Mouse (Mus musculus): ENCODE measurements around the gene Actr5.

The Actr5 gene

GRCm38 (mm10) chr2:158666071-158666800, 41.5 kb downstream of the Actr5 start:
- no peak for DNase-seq (ENCODE audit: low spot score in 2 of 2)

GRCm38 (mm10) chr2:158667022-158667670, 42.5 kb downstream of the Actr5 start:
- DNase-seq (ENCODE audit: low spot score in 2 of 2) = peak; percentile 74 to 77

GRCm38 (mm10) chr2:158667671-158668432, 43.2 kb downstream of the Actr5 start:
- peak; percentile 57 to 67 for DNase-seq (ENCODE audit: low spot score in 2 of 2)

- peak; percentile 44 to 49 for DNase-seq (ENCODE audit: low spot score in 2 of 2)
Measured at GRCm38 (mm10) chr2:158668433-158669010, 43.8 kb downstream of the Actr5 start.

- DNase-seq (ENCODE audit: low spot score in 2 of 2) = no peak
Measured at GRCm38 (mm10) chr2:158669199-158670195, 44.8 kb downstream of the Actr5 start.

GRCm38 (mm10) chr2:158670571-158670970, 45.9 kb downstream of the Actr5 start:
- no peak for DNase-seq (ENCODE audit: low spot score in 2 of 2)

GRCm38 (mm10) chr2:158672829-158673228, 48.1 kb downstream of the Actr5 start:
- DNase-seq (ENCODE audit: low spot score in 2 of 2) = no peak

GRCm38 (mm10) chr2:158673493-158673892, 48.8 kb downstream of the Actr5 start:
- no peak for DNase-seq (ENCODE audit: low spot score in 2 of 2)

- DNase-seq (ENCODE audit: low spot score in 2 of 2) = no peak
Measured at GRCm38 (mm10) chr2:158674131-158674530, 49.4 kb downstream of the Actr5 start.

GRCm38 (mm10) chr2:158674759-158675158, 50.1 kb downstream of the Actr5 start:
- no peak for DNase-seq (ENCODE audit: low spot score in 2 of 2)

- no peak for DNase-seq (ENCODE audit: low spot score in 2 of 2)
Measured at GRCm38 (mm10) chr2:158675161-158675560, 50.5 kb downstream of the Actr5 start.

- no peak for DNase-seq (ENCODE audit: low spot score in 2 of 2)
Measured at GRCm38 (mm10) chr2:158675907-158676533, 51.3 kb downstream of the Actr5 start.

- DNase-seq (ENCODE audit: low spot score in 2 of 2) = no peak
Measured at GRCm38 (mm10) chr2:158677946-158678345, 53.3 kb downstream of the Actr5 start.

GRCm38 (mm10) chr2:158679091-158679490, 54.4 kb downstream of the Actr5 start:
- no peak for DNase-seq (ENCODE audit: low spot score in 2 of 2)

GRCm38 (mm10) chr2:158680357-158680889, 55.7 kb downstream of the Actr5 start:
- DNase-seq (ENCODE audit: low spot score in 2 of 2) = no peak

- no peak for DNase-seq (ENCODE audit: low spot score in 2 of 2)
Measured at GRCm38 (mm10) chr2:158681714-158682113, 57.0 kb downstream of the Actr5 start.

- DNase-seq (ENCODE audit: low spot score in 2 of 2) = no peak
Measured at GRCm38 (mm10) chr2:158682344-158683037, 57.8 kb downstream of the Actr5 start.

- DNase-seq (ENCODE audit: low spot score in 2 of 2) = no peak
Measured at GRCm38 (mm10) chr2:158683038-158683413, 58.3 kb downstream of the Actr5 start.

- no peak for DNase-seq (ENCODE audit: low spot score in 2 of 2)
Measured at GRCm38 (mm10) chr2:158684247-158684843, 59.7 kb downstream of the Actr5 start.

Data from right cerebral cortex, adult 2 months (tissue).